Mouse (Mus musculus): ENCODE results near the gene Adipoq. TPM values are rescaled to one million over a fixed set of nuclear protein-coding genes. Genes with fewer than 3 reads are reported as not detected.
"Not testable (repeated sequence)": the region's sequence is repeated elsewhere in the genome, so short reads cannot be mapped to it uniquely, and the experiment has no call there.

Adipoq gene
- polyA plus RNA-seq (2012; fragmentation: generic; extraction: Trizol) = not detected
- long read RNA-seq, experiment 1 = 0 reads
- long read RNA-seq, experiment 2 = 0 reads

- Histone ChIP-seq H3K79me2 (ENCODE audit: control insufficient read depth, insufficient read depth) (no peaks in the 10 kb centered on the region), H3K36me3 (ENCODE audit: control insufficient read depth, insufficient read depth) (no peaks in the 10 kb centered on the region), H3K4me3 (ENCODE audit: insufficient read depth, poor library complexity, severe bottlenecking) (no peak within 1 kb of the TSS), H3K79me3 (ENCODE audit: low read depth) (no peaks in the 10 kb centered on the region), H3K27me3 (ENCODE audit: control insufficient read depth, insufficient read depth, insufficient read length) (peaks cover 3% of the 10 kb centered on the region), H3ac (ENCODE audit: control insufficient read depth, insufficient read length, low read depth) (no peak within 1 kb of the TSS)
- TF ChIP-seq CTCF (IDR thresholded peaks at IDR 0.05; ENCODE audit: control insufficient read depth, insufficient read depth, insufficient read length) = no peak
- TF ChIP-seq MAX (IDR thresholded peaks at IDR 0.05) = no peak
- TF ChIP-seq USF1 (IDR thresholded peaks at IDR 0.05; ENCODE audit: low read depth) = no peak
- TF ChIP-seq CEBPB (IDR thresholded peaks at IDR 0.05; ENCODE audit: low read depth) = no peak
- no peak for TF ChIP-seq FOSL1 (IDR thresholded peaks at IDR 0.05; ENCODE audit: insufficient read depth, low read length, poor library complexity, severe bottlenecking)
- TF ChIP-seq MYOG (IDR thresholded peaks at IDR 0.05; ENCODE audit: control insufficient read depth, extremely low read depth, insufficient read length) = no peak
- TF ChIP-seq MYOD1 (IDR thresholded peaks at IDR 0.05; ENCODE audit: control insufficient read depth, insufficient read length, low read depth) = no peak
Observed at GRCm38 (mm10) chr16:23146280-23146679, at the start of gene Adipoq. Adipoq (plus strand) TSS chr16:23146536.

- not testable (repeated sequence) for H3K36me3 ChIP-seq (ENCODE audit: control insufficient read depth, insufficient read depth); H3K27me3 ChIP-seq (ENCODE audit: control insufficient read depth, insufficient read depth, insufficient read length); H3K4me3 ChIP-seq (ENCODE audit: insufficient read depth, poor library complexity, severe bottlenecking); H3K79me3 ChIP-seq (ENCODE audit: low read depth); H3K79me2 ChIP-seq (ENCODE audit: control insufficient read depth, insufficient read depth); H3ac ChIP-seq (ENCODE audit: control insufficient read depth, insufficient read length, low read depth)
Observed at GRCm38 (mm10) chr16:23096886-23097285, 49.5 kb upstream of the Adipoq start.

GRCm38 (mm10) chr16:23097290-23098104, 48.8 kb upstream of the Adipoq start:
- H3K4me3 ChIP-seq (ENCODE audit: insufficient read depth, poor library complexity, severe bottlenecking); H3K79me3 ChIP-seq (ENCODE audit: low read depth); H3K79me2 ChIP-seq (ENCODE audit: control insufficient read depth, insufficient read depth); H3K36me3 ChIP-seq (ENCODE audit: control insufficient read depth, insufficient read depth); H3K27me3 ChIP-seq (ENCODE audit: control insufficient read depth, insufficient read depth, insufficient read length); H3ac ChIP-seq (ENCODE audit: control insufficient read depth, insufficient read length, low read depth): not testable (repeated sequence)
- TF ChIP-seq CEBPB (IDR thresholded peaks at IDR 0.05; ENCODE audit: low read depth) = peak; percentile 19

- not testable (repeated sequence) for H3K79me3 ChIP-seq (ENCODE audit: low read depth); H3K36me3 ChIP-seq (ENCODE audit: control insufficient read depth, insufficient read depth); H3ac ChIP-seq (ENCODE audit: control insufficient read depth, insufficient read length, low read depth); H3K4me3 ChIP-seq (ENCODE audit: insufficient read depth, poor library complexity, severe bottlenecking); H3K79me2 ChIP-seq (ENCODE audit: control insufficient read depth, insufficient read depth); H3K27me3 ChIP-seq (ENCODE audit: control insufficient read depth, insufficient read depth, insufficient read length)
Observed at GRCm38 (mm10) chr16:23098105-23098452, 48.3 kb upstream of the Adipoq start.

GRCm38 (mm10) chr16:23099632-23100031, 46.7 kb upstream of the Adipoq start:
- no peaks in the 10 kb centered on the region for H3K79me2 ChIP-seq (ENCODE audit: control insufficient read depth, insufficient read depth)
- H3K36me3 ChIP-seq (ENCODE audit: control insufficient read depth, insufficient read depth) = no peaks in the 10 kb centered on the region
- H3ac ChIP-seq (ENCODE audit: control insufficient read depth, insufficient read length, low read depth) = no peak overlapping the region
- H3K79me3 ChIP-seq (ENCODE audit: low read depth) = no peaks in the 10 kb centered on the region
- H3K27me3 ChIP-seq (ENCODE audit: control insufficient read depth, insufficient read depth, insufficient read length) = no peaks in the 10 kb centered on the region
- no peak overlapping the region for H3K4me3 ChIP-seq (ENCODE audit: insufficient read depth, poor library complexity, severe bottlenecking)
- TF ChIP-seq MAX (IDR thresholded peaks at IDR 0.05) (no peak), CTCF (IDR thresholded peaks at IDR 0.05; ENCODE audit: control insufficient read depth, insufficient read depth, insufficient read length) (no peak), MYOG (IDR thresholded peaks at IDR 0.05; ENCODE audit: control insufficient read depth, extremely low read depth, insufficient read length) (no peak), MYOD1 (IDR thresholded peaks at IDR 0.05; ENCODE audit: control insufficient read depth, insufficient read length, low read depth) (no peak), CEBPB (IDR thresholded peaks at IDR 0.05; ENCODE audit: low read depth) (no peak), USF1 (IDR thresholded peaks at IDR 0.05; ENCODE audit: low read depth) (no peak), FOSL1 (IDR thresholded peaks at IDR 0.05; ENCODE audit: insufficient read depth, low read length, poor library complexity, severe bottlenecking) (no peak)

- TF ChIP-seq CEBPB (IDR thresholded peaks at IDR 0.05; ENCODE audit: low read depth) (no peak), MYOD1 (IDR thresholded peaks at IDR 0.05; ENCODE audit: control insufficient read depth, insufficient read length, low read depth) (no peak), MYOG (IDR thresholded peaks at IDR 0.05; ENCODE audit: control insufficient read depth, extremely low read depth, insufficient read length) (no peak), USF1 (IDR thresholded peaks at IDR 0.05; ENCODE audit: low read depth) (no peak), CTCF (IDR thresholded peaks at IDR 0.05; ENCODE audit: control insufficient read depth, insufficient read depth, insufficient read length) (no peak), FOSL1 (IDR thresholded peaks at IDR 0.05; ENCODE audit: insufficient read depth, low read length, poor library complexity, severe bottlenecking) (no peak), MAX (IDR thresholded peaks at IDR 0.05) (no peak)
- H3K36me3 ChIP-seq (ENCODE audit: control insufficient read depth, insufficient read depth) = no peaks in the 10 kb centered on the region
- no peaks in the 10 kb centered on the region for H3K79me3 ChIP-seq (ENCODE audit: low read depth)
- H3K4me3 ChIP-seq (ENCODE audit: insufficient read depth, poor library complexity, severe bottlenecking) = no peak overlapping the region
- no peak overlapping the region for H3ac ChIP-seq (ENCODE audit: control insufficient read depth, insufficient read length, low read depth)
- no peaks in the 10 kb centered on the region for H3K79me2 ChIP-seq (ENCODE audit: control insufficient read depth, insufficient read depth)
- no peaks in the 10 kb centered on the region for H3K27me3 ChIP-seq (ENCODE audit: control insufficient read depth, insufficient read depth, insufficient read length)
Observed at GRCm38 (mm10) chr16:23100099-23100575, 46.2 kb upstream of the Adipoq start.

Measured in C2C12 (cell line).